Mouse (Mus musculus): ENCODE data around the gene Smpx.

GRCm38 (mm10) chrX:157730622-157731341, 32.1 kb downstream of the Smpx start:
- TF ChIP-seq POLR2A (IDR thresholded peaks at IDR 0.05; ENCODE audit: insufficient read length, low read depth): no peak
- TF ChIP-seq MAX (IDR thresholded peaks at IDR 0.05; ENCODE audit: low read depth): no peak

Data from myocyte (in vitro differentiated cells).